Mouse (Mus musculus): ENCODE results near the gene Slc25a53.
"Not testable (repeated sequence)": the region's sequence is repeated elsewhere in the genome, so short reads cannot be mapped to it uniquely, and the experiment has no call there.

Gene Slc25a53

DNA sequence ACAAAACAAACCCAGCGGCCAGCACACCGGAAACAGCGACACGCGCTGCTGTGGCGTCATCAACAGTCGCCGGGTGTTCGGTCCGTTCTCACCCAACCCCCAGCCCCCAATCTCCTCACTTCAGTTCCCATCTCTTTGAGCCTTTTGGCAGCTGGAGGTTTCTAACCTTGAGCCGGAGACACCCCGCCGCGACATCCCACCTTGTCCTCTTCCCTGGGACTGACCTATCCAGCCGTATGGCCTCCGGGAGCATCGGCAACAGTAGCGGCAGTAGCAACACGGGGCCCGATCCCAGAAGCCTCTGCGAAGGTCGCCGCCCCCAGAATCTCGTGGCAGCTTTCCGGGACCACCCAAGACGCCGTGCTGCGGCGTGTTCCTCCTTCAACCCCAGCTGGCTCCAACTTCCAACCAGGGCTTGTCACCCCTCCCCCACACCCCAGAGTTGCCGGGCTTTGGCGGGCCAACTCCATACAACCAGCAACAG is at the start of gene Slc25a53:
TSS of gene Slc25a53 (minus strand) at position 303 of the 484 bp plus-strand sequence.
- peak; percentile 51 to 58 for DNase-seq (ENCODE audit: low spot score in 2 of 2)

GRCm38 (mm10) chrX:137063202-137063601 is 25.1 kb upstream of the Slc25a53 start:
- DNase-seq (ENCODE audit: low spot score in 2 of 2) = no peak

- peak; percentile 52 to 68 for DNase-seq (ENCODE audit: low spot score in 2 of 2)
These were observed 11.5 kb upstream of the Slc25a53 start, which contains the start of gene Fam199x for GRCm38 (mm10) chrX:137049425-137050225. Gene Fam199x (plus strand): TSS chrX:137049594.

GRCm38 (mm10) chrX:137049060-137049424 is 10.9 kb upstream of the Slc25a53 start:
- DNase-seq (ENCODE audit: low spot score in 2 of 2) = no peak

- no peak for DNase-seq (ENCODE audit: low spot score in 2 of 2)
These were observed 400 bp upstream of the Slc25a53 start for GRCm38 (mm10) chrX:137038502-137038901.

DNA sequence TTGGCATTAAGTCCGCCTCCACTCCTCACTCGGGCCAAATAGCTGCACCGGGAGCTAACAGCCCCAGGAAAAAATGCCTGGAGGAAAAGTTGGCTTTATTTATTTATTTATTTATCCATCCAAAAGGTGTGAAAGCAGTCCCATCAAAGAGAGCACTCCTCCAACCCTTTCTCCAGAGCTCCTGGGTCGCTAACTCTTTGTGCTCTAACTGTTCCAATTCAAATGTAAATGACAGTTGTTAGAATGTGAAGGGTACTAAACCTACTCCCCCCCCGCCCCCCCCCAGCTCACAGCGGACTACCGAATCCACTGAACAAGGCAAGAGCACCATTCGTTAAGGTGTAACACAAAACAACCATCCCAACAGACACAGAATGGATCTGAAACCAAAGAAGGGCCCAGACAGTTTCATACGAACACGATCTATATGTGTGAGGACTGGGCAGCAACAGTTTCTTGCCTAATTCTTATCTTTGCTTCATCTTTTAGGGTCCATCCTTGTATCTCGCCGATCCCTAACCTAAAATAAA is 567 bp downstream of the Slc25a53 start:
- no peak for DNase-seq (ENCODE audit: low spot score in 2 of 2)

- no peak for DNase-seq (ENCODE audit: low spot score in 2 of 2)
These were observed 3.8 kb downstream of the Slc25a53 start for GRCm38 (mm10) chrX:137034322-137034721.

DNA sequence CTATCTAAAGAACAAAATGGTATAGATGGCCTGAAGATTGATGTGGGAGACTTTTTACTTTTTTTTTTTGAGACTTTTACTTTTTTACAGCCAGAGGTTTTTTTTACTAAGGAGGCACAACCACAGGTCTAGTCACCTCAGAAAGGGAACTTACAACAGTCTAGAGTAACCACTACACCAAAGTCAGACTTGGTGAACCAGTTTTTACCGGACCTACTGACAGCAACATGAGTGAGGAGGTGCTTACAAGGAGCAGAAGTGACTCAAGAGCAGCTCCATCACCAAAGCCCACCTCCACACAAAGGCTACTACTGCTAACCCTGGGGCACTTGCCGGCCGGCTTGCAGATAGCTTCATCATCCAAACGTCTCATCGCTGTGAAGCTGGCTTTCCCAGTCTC is 6.4 kb downstream of the Slc25a53 start:
- DNase-seq (ENCODE audit: low spot score in 2 of 2) = no peak

DNA sequence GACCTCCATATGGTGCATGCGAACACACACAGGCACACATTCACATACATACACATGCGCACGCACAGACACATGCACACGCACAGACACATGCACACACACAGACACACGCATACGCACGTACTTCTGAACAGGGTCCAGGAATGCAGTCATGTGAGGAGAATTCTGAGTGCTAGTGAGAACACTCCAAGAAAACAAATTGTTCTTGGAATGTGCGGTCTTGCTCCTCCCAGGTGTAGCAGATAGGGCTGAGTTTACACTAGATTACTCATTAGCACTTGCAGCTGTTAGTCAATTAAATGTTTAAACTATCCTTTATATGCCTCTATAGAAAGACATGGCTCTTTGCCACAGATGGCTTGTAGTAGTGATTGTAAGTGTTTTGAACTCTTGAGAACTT is 7.2 kb downstream of the Slc25a53 start:
- no peak for DNase-seq (ENCODE audit: low spot score in 2 of 2)

DNA sequence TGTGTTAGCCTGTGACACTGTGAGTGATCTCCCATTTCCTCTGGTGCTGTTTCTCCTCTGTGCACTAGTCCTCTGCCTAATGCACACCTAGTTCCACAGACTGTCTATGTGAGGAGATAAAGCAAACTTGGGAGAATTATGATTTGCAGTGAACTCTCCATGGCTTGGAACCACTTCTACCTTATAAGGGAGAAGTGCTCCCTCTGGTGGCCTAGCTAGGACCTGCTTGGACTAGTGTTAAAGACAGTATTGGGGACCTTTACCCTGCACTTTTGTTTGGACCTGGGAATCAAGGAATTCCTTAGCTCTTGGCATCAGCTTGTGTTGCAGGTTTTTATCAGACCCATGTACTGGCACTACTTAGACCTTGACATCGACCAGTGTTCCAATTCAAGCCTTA is 18.8 kb downstream of the Slc25a53 start:
- DNase-seq (ENCODE audit: low spot score in 2 of 2) = peak; percentile 21 to 55

GRCm38 (mm10) chrX:137017668-137018067 is 20.4 kb downstream of the Slc25a53 start:
- DNase-seq (ENCODE audit: low spot score in 2 of 2) = no peak

DNA sequence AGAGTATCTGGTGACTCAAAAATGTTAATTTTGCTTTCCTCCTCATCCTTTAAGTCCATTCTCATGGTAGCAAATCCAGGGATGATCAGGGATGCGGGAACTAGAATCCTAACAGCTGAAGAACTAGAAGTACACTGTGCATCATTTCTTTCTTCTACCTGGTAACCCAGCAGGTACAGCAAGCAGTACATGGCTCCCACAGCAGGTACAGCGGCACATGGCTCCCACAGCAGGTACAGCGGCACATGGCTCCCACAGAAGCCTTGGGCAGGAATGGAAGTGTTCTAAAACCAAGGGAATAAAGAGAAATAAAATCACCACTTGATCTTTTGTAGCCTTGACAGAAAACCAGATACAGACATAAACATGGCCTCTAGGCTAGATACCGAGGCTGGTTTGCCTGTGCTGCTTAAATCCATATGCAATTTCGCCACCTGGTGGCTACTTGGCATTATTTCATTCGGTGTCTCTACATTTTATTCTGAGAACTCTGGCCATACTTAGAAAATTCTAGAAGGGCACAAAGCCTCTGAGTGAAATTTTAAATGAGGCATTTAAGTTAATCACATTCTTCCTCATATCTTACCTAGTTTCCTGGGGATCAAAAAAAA is 22.9 kb downstream of the Slc25a53 start:
- peak in 1 of 2 experiments; percentile 35 for DNase-seq (ENCODE audit: low spot score in 2 of 2)

- no peak for DNase-seq (ENCODE audit: low spot score in 2 of 2)
These were observed 41.8 kb downstream of the Slc25a53 start for GRCm38 (mm10) chrX:136996256-136996655.

DNA sequence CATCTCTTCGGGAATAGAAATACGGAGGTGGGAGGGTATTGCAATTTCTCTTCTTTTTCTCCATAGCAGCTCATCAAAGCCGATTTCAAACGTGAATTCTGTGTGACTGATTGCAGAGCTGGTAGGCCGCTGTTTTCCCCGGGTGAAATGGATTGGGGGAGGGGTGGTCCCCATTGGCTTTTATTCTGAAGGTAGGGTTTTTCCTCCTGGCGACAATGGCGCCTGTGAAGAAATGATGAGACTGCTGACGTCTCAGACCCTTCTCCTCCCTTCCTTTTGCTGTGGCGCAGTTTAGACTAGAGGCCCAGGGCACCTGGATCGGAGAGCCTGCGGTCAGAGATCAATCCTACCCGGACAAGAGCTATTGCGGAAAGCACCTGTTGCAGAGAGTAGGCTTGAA is 44.5 kb downstream of the Slc25a53 start:
- no peak for DNase-seq (ENCODE audit: low spot score in 2 of 2)

GRCm38 (mm10) chrX:136992978-136993547 is 45.0 kb downstream of the Slc25a53 start, which contains the start of gene Zcchc18:
Gene Zcchc18 (plus strand): TSS chrX:136993155.
- peak; percentile 25 to 29 for DNase-seq (ENCODE audit: low spot score in 2 of 2)

DNA sequence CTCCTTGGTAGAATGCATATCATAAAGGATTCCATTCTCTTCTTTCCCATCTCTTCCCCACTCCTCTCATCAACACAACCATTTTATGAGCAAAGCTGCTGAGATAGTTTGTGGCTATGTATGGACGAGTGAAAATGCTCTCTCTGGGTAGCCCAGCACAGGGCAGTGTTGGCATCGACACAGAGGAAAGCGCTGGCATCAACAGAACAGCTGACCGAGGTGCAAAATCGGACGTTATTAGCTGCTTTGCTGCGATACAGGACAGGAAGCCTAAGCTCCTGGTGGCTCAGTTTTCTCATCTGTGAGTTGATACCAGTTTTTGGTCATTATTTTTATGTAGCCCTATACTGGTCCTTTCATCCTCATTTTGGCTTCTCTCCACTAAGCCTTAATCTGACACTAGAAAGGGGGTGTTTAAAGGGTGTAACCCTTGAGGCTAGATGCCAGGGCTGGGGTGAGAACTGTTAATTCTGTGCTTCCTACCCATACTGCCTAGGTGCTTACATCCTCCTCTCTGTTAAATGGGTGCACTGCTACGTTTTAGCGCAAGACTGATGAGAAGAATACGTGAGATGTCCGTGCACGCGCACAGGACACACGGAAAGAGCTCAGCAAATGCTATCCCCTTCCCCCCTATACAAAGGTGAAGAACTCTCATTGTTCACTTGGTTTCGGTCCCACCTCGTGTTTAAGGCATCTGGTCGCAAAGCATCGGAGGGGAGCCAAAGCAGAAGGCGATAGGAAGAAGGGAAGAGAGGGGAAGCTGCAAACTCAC is 45.7 kb downstream of the Slc25a53 start:
- no peak for DNase-seq (ENCODE audit: low spot score in 2 of 2)

GRCm38 (mm10) chrX:136991274-136991673 is 46.8 kb downstream of the Slc25a53 start:
- DNase-seq (ENCODE audit: low spot score in 2 of 2) = no peak

GRCm38 (mm10) chrX:136986039-136986438 is 52.1 kb downstream of the Slc25a53 start:
- no peak for DNase-seq (ENCODE audit: low spot score in 2 of 2)

GRCm38 (mm10) chrX:136978616-136979015 is 59.5 kb downstream of the Slc25a53 start:
- DNase-seq (ENCODE audit: low spot score in 2 of 2) = no peak

DNA sequence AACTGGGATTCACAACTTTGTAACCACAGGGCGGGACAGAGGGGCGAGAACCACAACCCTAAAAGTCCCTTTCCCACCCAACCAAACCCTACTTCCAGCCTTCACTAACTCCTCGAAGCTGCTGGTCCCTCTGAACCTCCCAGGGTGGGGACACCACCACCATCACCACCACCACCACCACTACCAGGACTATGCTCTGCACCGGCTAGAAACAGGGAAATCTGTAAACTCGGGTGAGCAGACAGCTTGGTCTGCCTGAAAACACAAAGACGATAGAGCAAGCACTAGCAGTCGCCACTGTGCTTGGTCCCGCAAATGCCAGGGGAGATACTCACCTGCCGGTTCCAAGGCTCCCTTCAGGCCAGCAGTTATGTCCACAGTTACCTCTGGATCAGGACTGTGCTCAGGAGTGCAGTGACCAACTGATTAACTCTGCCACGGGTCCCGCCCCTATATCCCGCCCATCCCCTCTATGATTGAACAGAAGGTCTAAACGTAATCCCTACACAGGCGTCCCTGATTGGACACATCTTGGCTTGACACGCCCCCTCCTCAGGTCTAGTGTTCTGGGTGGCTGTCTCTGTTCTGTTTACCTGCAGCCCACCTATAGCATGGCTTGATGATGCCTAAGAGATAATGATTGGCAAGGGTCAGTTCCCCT is 61.5 kb downstream of the Slc25a53 start, which contains the start of the genes Tmsb15l and Tmsb15b1:
TSS of gene Tmsb15l (minus strand) at position 446 of the 661 bp plus-strand sequence.
TSS of gene Tmsb15b1 (minus strand) at position 451 of the 661 bp plus-strand sequence.
- DNase-seq (ENCODE audit: low spot score in 2 of 2) = no peak

GRCm38 (mm10) chrX:136975397-136975796 is 62.7 kb downstream of the Slc25a53 start, which contains the start of gene Tmsb15b2:
Gene Tmsb15b2 (minus strand): TSS chrX:136975497.
- not testable (repeated sequence) for DNase-seq (ENCODE audit: low spot score in 2 of 2)

All from spleen, postnatal 14 days (tissue).